Mouse (Mus musculus) neural tube, embryonic 13.5 days (tissue): Measurements from ENCODE around the gene Prss44. TPM values are rescaled to one million over a fixed set of nuclear protein-coding genes. Genes with fewer than 3 reads are reported as not detected.

Experiments
- ATAC-seq: fragments of 200-750 bp; cut with Nextera tagmentation; 2 replicates; pipeline ENCODE4 v1.8.0; 2017; ENCODE audit warnings: low read depth, mild to moderate bottlenecking, moderate TSS enrichment, moderate library complexity
- H3K27ac ChIP-seq: fragments of 300-500 bp; sonication (generic); replicated peaks from 2 replicates; pipeline ENCODE4 v1.5.1; 2015; ENCODE audit warnings: moderate library complexity, mild to moderate bottlenecking, inconsistent platforms
- H3K27me3 ChIP-seq: fragments of 300-500 bp; sonication (generic); 2 replicates; pipeline ENCODE4 v1.6.1; 2015; ENCODE audit warnings: mild to moderate bottlenecking, inconsistent platforms
- H3K36me3 ChIP-seq: fragments of 300-500 bp; sonication (generic); 2 replicates; pipeline ENCODE4 v1.6.1; 2015; ENCODE audit warnings: mild to moderate bottlenecking, inconsistent platforms
- H3K4me1 ChIP-seq: fragments of 300-500 bp; sonication (generic); replicated peaks from 2 replicates; pipeline ENCODE4 v1.6.1; 2015; ENCODE audit warnings: inconsistent platforms
- H3K4me2 ChIP-seq: fragments of 300-500 bp; sonication (generic); 2 replicates; pipeline ENCODE4 v1.6.1; 2015; ENCODE audit warnings: inconsistent platforms, mild to moderate bottlenecking, moderate library complexity
- H3K4me3 ChIP-seq: fragments of 300-500 bp; sonication (generic); 2 replicates; pipeline ENCODE4 v1.5.1; 2015; ENCODE audit warnings: mild to moderate bottlenecking, inconsistent platforms
- H3K9ac ChIP-seq: fragments of 300-500 bp; sonication (generic); 2 replicates; pipeline ENCODE4 v1.6.1; 2015; ENCODE audit warnings: moderate library complexity, mild to moderate bottlenecking, inconsistent platforms
- H3K9me3 ChIP-seq: fragments of 300-500 bp; sonication (generic); 2 replicates; pipeline ENCODE4 v1.6.1; 2016; ENCODE audit warnings: inconsistent platforms
- WGBS: fragments of 180-500 bp; shearing (Covaris S2); methylation state at CpG from one replicate; pipeline ENCODE4 v1.1.7; 2015; 5-methylcytosine and 5-hydroxymethylcytosine counted together
- polyA plus RNA-seq: library from polyadenylated mRNA; unstranded; fragments of >200 nt; fragmentation: Nextera tagmentation; extraction: Ambion mirVana; gene quantifications from 2 replicates; pipeline ENCODE4 v1.2.1, GENCODE M21; 2015

The Prss44 gene
- polyA plus RNA-seq, result not detected in 2 replicates

- ATAC-seq, result no peak
- no peaks in the 10 kb centered on the region for H3K4me1 ChIP-seq
These were observed at the start of gene Prss44 for GRCm38 (mm10) chr9:110813789-110814188. Prss44 (plus strand) TSS chr9:110813994.

GRCm38 (mm10) chr9:110772336-110772735, 41.5 kb upstream of the Prss44 start:
- WGBS, result 94% methylated on average over 10 of the region's 10 CpGs

More at GRCm38 (mm10) chr9:110813789-110814188, at the start of gene Prss44:
- Histone ChIP-seq H3K27me3 (no peaks in the 10 kb centered on the region), H3K4me2 (no peak within 1 kb of the TSS), H3K4me3 (no peak within 1 kb of the TSS), H3K36me3 (no peaks in the 10 kb centered on the region), H3K9ac (no peak within 1 kb of the TSS), H3K9me3 (no peaks in the 10 kb centered on the region), H3K27ac (no peak within 1 kb of the TSS)
- 62% methylated on average over 18 of the region's 18 CpGs for WGBS

DNA sequence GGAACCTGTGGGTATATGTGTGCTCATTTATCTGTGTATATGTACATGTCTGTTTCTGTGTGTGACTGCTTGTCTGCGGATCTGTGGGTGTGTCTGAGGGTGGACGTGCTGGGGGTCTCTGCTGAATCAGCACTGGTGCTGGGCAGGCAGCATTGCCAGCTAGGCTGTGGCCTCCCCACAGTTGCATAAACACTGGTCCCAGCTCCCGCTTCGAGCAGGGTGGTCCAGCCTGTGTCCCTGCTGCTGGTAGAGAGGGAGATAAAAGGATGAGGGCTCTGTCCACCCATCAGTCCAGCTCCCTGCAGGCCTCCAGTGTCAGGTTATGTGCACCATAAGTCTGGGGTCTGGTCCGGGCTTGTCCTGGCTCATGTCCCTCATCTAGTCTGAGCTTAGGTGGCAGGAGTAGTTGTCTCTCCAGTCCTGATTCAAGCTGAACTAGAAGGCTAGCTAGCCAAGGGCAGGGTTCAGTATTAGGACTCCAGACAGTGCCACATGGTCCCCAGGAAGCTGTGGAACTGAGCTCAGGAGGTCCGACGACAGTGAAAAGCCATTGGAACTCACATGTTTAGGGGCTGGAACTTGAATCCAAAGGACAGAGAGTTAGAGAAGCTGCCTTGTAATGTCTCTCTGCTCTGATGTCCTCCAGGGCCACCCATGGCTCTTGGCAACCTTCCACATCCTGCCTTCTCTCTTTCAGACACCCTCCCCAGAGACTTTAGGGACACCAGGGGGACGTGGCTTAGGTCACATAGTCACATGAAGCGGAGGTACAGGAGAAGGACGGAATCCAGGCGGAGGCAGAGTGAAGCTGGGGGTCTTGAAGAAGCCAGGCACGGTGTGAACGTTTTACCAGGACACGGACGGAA, 39.2 kb upstream of the Prss44 start:
- WGBS, result 74% methylated on average over 15 of the region's 15 CpGs
- H3K4me1 ChIP-seq, result no peaks in the 10 kb centered on the region
- no peaks in the 10 kb centered on the region for H3K36me3 ChIP-seq
- no peaks in the 10 kb centered on the region for H3K9me3 ChIP-seq
- no peak overlapping the region for H3K9ac ChIP-seq
- H3K27me3 ChIP-seq, result no peaks in the 10 kb centered on the region
- H3K4me2 ChIP-seq, result no peak overlapping the region
- ATAC-seq, result no peak
- H3K4me3 ChIP-seq, result no peak overlapping the region
- 0 out of 2 replicates have a peak overlapping the region, but pooled peaks have one; percentile 18 for H3K27ac ChIP-seq

More at GRCm38 (mm10) chr9:110772336-110772735, 41.5 kb upstream of the Prss44 start:
- Histone ChIP-seq H3K4me2 (no peak overlapping the region), H3K27ac (no peak overlapping the region), H3K9me3 (no peaks in the 10 kb centered on the region), H3K9ac (no peak overlapping the region), H3K36me3 (no peaks in the 10 kb centered on the region), H3K4me3 (no peak overlapping the region), H3K4me1 (no peaks in the 10 kb centered on the region), H3K27me3 (no peaks in the 10 kb centered on the region)
- ATAC-seq, result no peak

DNA sequence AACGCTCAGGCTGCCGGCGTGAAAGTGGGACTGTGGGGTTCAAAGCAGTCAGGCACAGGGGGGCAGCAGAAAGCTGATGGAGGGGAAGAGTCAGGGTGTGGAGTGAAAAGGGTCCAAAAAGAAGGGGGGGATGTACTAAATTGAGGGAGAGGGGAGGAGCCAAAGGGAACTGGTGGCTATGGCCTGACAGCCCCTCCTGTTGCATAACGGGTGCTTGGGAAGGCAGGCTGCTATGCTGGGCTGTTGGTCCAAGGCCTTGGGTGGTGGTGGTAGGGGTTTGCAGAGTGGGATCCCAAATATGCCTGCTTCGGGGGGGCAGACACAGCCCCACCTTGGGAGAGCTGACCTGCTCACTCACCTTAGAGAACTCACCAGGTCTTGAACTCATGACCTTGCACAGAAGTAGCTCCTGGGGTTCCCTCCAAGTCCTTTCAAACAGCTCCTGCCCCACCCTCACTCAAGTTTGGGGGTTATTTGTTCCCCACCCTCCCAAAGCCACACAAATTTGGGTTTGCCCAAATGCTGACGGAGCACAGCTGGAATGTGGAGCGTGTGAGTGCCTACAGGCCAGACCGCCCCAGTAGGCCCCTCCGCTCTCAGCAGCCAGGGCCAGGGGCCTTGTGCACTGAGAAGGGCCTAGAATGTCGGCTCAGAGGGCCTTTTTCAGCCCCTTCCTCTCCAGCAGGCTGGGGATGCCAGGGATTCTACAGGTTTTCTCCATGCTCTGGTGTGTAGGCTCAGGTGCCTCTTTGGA, 38.3 kb upstream of the Prss44 start:
- WGBS, result 81% methylated on average over 10 of the region's 10 CpGs
- ATAC-seq, result no peak
- H3K27me3 ChIP-seq, result no peaks in the 10 kb centered on the region
- peaks cover 2% of the 10 kb centered on the region for H3K4me1 ChIP-seq
- no peak overlapping the region for H3K27ac ChIP-seq
- H3K9ac ChIP-seq, result no peak overlapping the region
- no peak overlapping the region for H3K4me3 ChIP-seq
- H3K36me3 ChIP-seq, result no peaks in the 10 kb centered on the region
- no peaks in the 10 kb centered on the region for H3K9me3 ChIP-seq
- no peak overlapping the region for H3K4me2 ChIP-seq

- ATAC-seq, result no peak
These were observed 35.7 kb upstream of the Prss44 start for GRCm38 (mm10) chr9:110778100-110778499.

DNA sequence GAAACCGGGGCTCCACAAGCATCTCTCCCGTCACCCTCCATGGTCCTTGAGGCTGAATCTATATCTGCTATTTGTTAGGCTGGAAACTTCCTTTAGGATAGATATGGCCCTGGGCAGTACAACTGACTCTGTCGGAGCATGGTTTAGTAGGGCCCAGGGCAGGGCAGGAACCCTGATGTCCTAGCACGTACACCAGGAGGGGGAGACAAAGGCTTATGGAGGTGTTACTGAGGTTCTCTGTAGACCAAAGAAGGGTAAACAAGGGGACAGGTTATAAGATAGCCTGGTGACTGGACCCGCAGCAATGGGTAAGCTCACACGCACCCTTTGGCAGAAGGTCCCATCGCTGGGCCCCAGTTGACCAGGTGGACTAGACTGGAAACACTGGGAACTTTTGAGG, 35.2 kb upstream of the Prss44 start:
- H3K4me3 ChIP-seq, result no peak overlapping the region
- H3K27me3 ChIP-seq, result no peaks in the 10 kb centered on the region
- H3K9me3 ChIP-seq, result no peaks in the 10 kb centered on the region
- H3K4me2 ChIP-seq, result no peak overlapping the region
- WGBS, result 87% methylated on average over 7 of the region's 7 CpGs
- H3K36me3 ChIP-seq, result no peaks in the 10 kb centered on the region
- H3K27ac ChIP-seq, result no peak overlapping the region
- ATAC-seq, result no peak
- H3K4me1 ChIP-seq, result peaks cover 15% of the 10 kb centered on the region
- no peak overlapping the region for H3K9ac ChIP-seq

More at GRCm38 (mm10) chr9:110778100-110778499, 35.7 kb upstream of the Prss44 start:
- Histone ChIP-seq H3K36me3 (no peaks in the 10 kb centered on the region), H3K27ac (no peak overlapping the region), H3K9me3 (no peaks in the 10 kb centered on the region), H3K4me1 (peaks cover 15% of the 10 kb centered on the region), H3K4me2 (no peak overlapping the region), H3K4me3 (no peak overlapping the region), H3K9ac (no peak overlapping the region), H3K27me3 (no peaks in the 10 kb centered on the region)
- WGBS, result 88% methylated on average over 1 of the region's 1 CpGs

- WGBS, result 59% methylated on average over 5 of the region's 5 CpGs
- H3K4me3 ChIP-seq, result no peak overlapping the region
- H3K4me1 ChIP-seq, result peaks cover 15% of the 10 kb centered on the region
- no peaks in the 10 kb centered on the region for H3K36me3 ChIP-seq
- H3K27ac ChIP-seq, result no peak overlapping the region
- no peak overlapping the region for H3K9ac ChIP-seq
- no peaks in the 10 kb centered on the region for H3K9me3 ChIP-seq
- H3K4me2 ChIP-seq, result no peak overlapping the region
- no peak for ATAC-seq
- H3K27me3 ChIP-seq, result no peaks in the 10 kb centered on the region
These were observed 34.4 kb upstream of the Prss44 start for GRCm38 (mm10) chr9:110779242-110779913.

DNA sequence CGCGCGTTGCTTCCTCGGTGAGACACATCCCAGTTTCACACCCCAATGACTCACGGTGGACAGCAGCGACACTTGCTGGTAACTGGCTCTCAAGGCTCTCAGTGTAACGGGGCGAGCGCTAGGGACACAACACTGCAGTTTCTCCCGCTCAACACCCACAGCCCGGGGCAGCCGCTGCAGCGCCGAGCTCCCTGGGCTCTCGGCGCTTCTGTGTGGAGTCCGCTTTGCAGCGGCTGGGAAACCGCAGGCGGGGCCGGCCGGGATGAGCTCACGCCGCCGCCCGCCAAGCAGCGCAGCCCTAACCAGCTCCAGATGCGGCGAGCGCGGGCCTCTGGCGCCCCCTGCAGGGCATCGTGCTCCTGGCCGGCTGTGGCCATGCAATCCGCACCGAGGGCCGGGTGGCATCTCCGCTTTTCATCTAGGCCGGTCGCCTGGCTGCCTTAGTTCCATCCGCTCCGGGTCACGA, 32.5 kb upstream of the Prss44 start:
- H3K4me3 ChIP-seq, result peak overlapping the region; percentile 50
- H3K9me3 ChIP-seq, result no peaks in the 10 kb centered on the region
- peak overlapping the region; percentile 81 for H3K27ac ChIP-seq
- no peaks in the 10 kb centered on the region for H3K27me3 ChIP-seq
- WGBS, result under 1% methylated on average over 36 of the region's 43 CpGs
- no peaks in the 10 kb centered on the region for H3K36me3 ChIP-seq
- H3K4me2 ChIP-seq, result peak overlapping the region; percentile 69
- peak; percentile 97 for ATAC-seq
- peak overlapping the region; percentile 83 for H3K9ac ChIP-seq
- peaks cover 15% of the 10 kb centered on the region for H3K4me1 ChIP-seq

GRCm38 (mm10) chr9:110781731-110782130, 32.1 kb upstream of the Prss44 start:
- 1% methylated on average over 23 of the region's 23 CpGs for WGBS
- no peaks in the 10 kb centered on the region for H3K36me3 ChIP-seq

GRCm38 (mm10) chr9:110783611-110784010, 30.2 kb upstream of the Prss44 start:
- H3K4me2 ChIP-seq, result no peak overlapping the region
- H3K36me3 ChIP-seq, result no peaks in the 10 kb centered on the region
- 32% methylated on average over 1 of the region's 1 CpGs for WGBS
- peaks cover 15% of the 10 kb centered on the region for H3K4me1 ChIP-seq
- H3K27me3 ChIP-seq, result no peaks in the 10 kb centered on the region
- no peak for ATAC-seq
- H3K9me3 ChIP-seq, result no peaks in the 10 kb centered on the region
- no peak overlapping the region for H3K27ac ChIP-seq
- H3K9ac ChIP-seq, result no peak overlapping the region
- H3K4me3 ChIP-seq, result no peak overlapping the region

More at GRCm38 (mm10) chr9:110781731-110782130, 32.1 kb upstream of the Prss44 start:
- peak overlapping the region; percentile 83 for H3K9ac ChIP-seq
- peak; percentile 70 for ATAC-seq
- peaks cover 15% of the 10 kb centered on the region for H3K4me1 ChIP-seq
- no peaks in the 10 kb centered on the region for H3K27me3 ChIP-seq
- H3K4me3 ChIP-seq, result peak overlapping the region; percentile 50
- H3K9me3 ChIP-seq, result no peaks in the 10 kb centered on the region
- H3K4me2 ChIP-seq, result peak overlapping the region; percentile 69
- H3K27ac ChIP-seq, result peak overlapping the region; percentile 81

- H3K4me1 ChIP-seq, result no peaks in the 10 kb centered on the region
- H3K4me3 ChIP-seq, result no peak overlapping the region
- H3K4me2 ChIP-seq, result no peak overlapping the region
- no peaks in the 10 kb centered on the region for H3K9me3 ChIP-seq
- H3K27me3 ChIP-seq, result no peaks in the 10 kb centered on the region
- H3K27ac ChIP-seq, result no peak overlapping the region
- no peak for ATAC-seq
- WGBS, result 89% methylated on average over 3 of the region's 3 CpGs
- no peak overlapping the region for H3K9ac ChIP-seq
- no peaks in the 10 kb centered on the region for H3K36me3 ChIP-seq
These were observed 25.6 kb upstream of the Prss44 start for GRCm38 (mm10) chr9:110788169-110788568.
